Mouse (Mus musculus): Measurements from ENCODE around the gene Iqcf6.
A peak's percentile ranks its signal among the peaks of the same experiment; 100 is the strongest.
"Not testable (repeated sequence)": the region's sequence is repeated elsewhere in the genome, so short reads cannot be mapped to it uniquely, and the experiment has no call there.

The Iqcf6 gene

DNA sequence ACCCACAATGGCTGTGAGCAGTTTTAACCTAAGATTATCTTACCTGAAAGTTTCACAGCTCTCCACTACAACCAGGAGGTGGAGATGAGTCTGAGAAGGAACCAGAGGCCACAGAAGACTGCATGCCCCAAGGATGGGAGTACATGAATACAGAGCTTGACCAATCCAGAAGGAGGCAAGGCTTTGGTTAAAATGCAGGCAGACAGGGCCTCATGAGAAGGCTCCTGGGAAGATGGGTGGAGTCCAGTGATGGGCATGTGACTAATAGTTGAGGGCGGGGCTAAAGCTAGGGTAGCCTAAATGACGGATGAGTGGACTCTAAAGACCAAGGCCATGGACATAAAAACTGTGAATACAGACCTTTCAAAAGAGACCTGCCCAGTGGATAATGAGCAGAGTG is at the start of gene Iqcf6:
Iqcf6 (plus strand) TSS at position 301 of the 400 bp plus-strand sequence.
- no peak for DNase-seq (ENCODE audit: low spot score)

DNA sequence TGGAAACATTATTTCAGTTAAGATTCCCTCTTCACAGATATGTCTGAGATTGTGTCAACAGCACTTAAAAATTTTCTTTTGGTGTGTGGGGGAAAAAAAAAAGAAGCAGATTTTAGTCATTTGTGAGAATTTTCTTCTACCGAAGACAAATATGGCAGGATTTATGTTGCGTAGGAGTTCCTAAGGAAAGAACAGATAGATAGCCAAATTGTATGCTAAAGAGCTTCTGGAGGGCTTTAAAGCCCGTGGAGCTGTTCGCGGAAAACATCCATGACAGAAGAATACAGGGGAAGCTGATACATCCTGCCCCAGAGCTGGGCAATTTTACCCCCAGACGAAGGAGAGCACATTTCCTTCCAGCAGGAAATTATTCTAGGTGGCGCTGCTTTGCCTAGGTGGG is 46.4 kb upstream of the Iqcf6 start:
- no peak for DNase-seq (ENCODE audit: low spot score)

DNA sequence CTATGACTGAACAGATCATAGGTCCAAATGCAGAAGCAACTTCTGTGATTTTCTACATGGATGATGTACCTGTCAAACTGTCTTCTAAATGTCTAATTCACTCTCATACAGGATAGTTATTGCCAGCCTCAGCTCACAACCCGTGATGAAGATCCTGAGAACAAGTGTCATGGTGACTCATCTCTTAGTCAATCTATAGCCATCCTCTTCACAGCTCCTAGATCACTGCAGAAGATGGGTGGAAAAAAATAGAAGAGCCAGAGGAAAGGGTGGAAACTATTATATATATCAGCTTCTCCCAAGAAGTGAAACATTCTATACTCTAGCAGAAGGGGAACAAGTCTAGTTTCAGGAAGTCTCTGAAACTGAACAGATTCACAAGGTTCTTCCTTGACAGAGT is 43.8 kb upstream of the Iqcf6 start:
- no peak for DNase-seq (ENCODE audit: low spot score)

GRCm38 (mm10) chr9:106592158-106592557 is 34.2 kb upstream of the Iqcf6 start:
- no peak for DNase-seq (ENCODE audit: low spot score)

DNA sequence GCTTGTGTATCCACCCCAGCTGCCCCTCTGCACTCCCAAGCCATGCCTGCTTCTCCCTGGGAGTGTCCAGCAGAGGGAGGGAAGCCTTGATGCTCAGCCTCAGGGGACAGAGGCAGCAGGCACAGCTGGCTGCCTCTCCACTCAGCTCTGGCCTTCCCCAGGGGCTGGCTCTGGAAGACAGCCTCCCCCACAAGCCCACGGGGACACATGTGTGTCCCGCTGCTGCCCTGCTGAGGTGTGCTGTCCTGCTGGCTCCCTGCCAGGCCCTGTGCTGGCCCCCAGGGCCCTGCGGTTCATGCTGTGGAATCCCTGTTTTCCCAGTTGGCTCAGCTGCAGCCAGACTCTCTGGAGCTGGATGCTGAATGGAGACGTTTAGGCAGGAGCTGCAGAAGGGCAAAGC is 31.0 kb upstream of the Iqcf6 start:
- DNase-seq (ENCODE audit: low spot score): not testable (repeated sequence)

- DNase-seq (ENCODE audit: low spot score): no peak
Measured at GRCm38 (mm10) chr9:106595836-106596235, 30.5 kb upstream of the Iqcf6 start.

GRCm38 (mm10) chr9:106598466-106598865 is 27.9 kb upstream of the Iqcf6 start:
- DNase-seq (ENCODE audit: low spot score): no peak

DNA sequence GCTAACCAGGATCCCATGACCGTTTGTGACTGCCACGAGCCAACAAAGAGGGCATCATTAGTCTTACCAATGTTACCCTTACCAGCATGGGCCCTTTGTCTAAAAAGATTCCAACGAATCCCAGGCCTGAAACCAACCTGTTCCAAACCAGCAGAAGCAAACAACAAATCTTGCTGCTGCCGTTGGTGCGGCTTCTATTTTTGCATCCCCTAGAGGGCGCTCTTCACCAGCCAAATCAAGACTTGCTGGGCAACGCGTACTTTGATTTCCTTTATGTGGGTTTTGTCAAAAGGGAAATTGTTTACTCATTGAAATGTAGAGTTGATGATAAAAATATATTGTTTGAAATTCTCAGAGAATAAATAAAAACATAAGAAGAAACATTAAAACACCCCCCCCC is 25.8 kb upstream of the Iqcf6 start:
- DNase-seq (ENCODE audit: low spot score): peak; percentile 16

GRCm38 (mm10) chr9:106610727-106611126 is 15.7 kb upstream of the Iqcf6 start:
- no peak for DNase-seq (ENCODE audit: low spot score)

- no peak for DNase-seq (ENCODE audit: low spot score)
Measured at GRCm38 (mm10) chr9:106613951-106614350, 12.4 kb upstream of the Iqcf6 start.

DNA sequence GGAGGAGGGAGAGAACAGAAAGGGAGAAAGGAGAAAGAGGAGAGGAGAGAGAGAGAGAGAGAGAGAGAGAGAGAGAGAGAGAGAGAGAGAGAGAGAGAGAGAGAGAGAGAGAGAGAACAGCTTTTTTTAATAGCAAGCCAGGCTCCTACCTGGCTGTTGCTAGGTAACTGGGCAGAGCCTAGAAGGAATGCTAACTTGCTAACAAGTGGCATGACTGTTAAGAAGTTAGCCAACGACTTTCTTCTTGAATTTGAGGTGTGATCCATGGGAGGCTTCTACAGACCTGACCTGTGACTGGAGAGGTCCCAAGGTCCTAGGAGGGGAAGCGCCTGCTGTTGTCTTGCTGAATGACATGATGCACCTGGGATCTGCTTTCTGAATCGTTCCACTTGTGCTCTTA is 11.8 kb upstream of the Iqcf6 start:
- DNase-seq (ENCODE audit: low spot score): no peak

GRCm38 (mm10) chr9:106616306-106616705 is 10.1 kb upstream of the Iqcf6 start:
- no peak for DNase-seq (ENCODE audit: low spot score)

- no peak for DNase-seq (ENCODE audit: low spot score)
Measured at GRCm38 (mm10) chr9:106617496-106617895, 8.9 kb upstream of the Iqcf6 start.

GRCm38 (mm10) chr9:106627796-106628195 is 1.4 kb downstream of the Iqcf6 start:
- DNase-seq (ENCODE audit: low spot score): not testable (repeated sequence)

- DNase-seq (ENCODE audit: low spot score): no peak
Measured at GRCm38 (mm10) chr9:106632185-106632584, 5.8 kb downstream of the Iqcf6 start.

DNA sequence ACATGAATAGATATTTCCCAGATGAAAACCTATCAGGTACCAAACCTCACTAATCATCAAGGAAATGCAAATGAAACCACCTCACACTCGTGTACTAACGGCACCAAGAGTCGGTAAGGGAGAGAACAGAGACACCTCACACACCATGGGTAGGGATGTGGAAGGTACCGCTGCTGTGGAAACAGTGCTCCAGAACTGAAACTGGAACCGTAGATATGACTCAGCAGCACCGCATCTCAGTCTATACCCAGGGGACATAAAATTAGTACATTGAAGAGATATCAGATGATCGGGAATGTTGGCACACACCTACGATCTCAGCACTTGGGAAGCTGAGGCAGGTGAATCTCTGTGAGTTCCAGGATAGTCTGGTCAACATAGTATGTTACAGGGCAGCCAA is 11.8 kb downstream of the Iqcf6 start:
- DNase-seq (ENCODE audit: low spot score): no peak

DNA sequence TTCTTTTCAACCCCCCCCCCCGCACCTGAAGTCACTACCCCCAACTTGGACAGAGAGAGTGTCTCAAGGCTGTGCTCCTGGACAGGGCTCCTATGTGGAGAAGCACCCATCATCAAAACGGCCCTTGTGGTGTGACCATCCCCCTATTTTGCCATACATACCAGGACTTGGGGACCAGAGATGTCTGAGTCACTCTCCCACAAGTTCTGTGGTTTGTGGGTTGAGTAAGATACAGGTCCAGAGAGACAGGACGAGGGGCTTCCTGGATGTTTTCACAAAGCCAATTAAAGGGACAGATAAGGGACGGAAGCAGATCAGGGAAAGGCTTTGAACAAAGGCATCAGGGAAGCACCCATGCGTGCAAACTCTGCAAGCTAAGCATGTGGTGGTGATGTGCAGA is 15.0 kb downstream of the Iqcf6 start:
- DNase-seq (ENCODE audit: low spot score): no peak

GRCm38 (mm10) chr9:106643128-106643527 is 16.7 kb downstream of the Iqcf6 start:
- peak; percentile 82 for DNase-seq (ENCODE audit: low spot score)

DNA sequence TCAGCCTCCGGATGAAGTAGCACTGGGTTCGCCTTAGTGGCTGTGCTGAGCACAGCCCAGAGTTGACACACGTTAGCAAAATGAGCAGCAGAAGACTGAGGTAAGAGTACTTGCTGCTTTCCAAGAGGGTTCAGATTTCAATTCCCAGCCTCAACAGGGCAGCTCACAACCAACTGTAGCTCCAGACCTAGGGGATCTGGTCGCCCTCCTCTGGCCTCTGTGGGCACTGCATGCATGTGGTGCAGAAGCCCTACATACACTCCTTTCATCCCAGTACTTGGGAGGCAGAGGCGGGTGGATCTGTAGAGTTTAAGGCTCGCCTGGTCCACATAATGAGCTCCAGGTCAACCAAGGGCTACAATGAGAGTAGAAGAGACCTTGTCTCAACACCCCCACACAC is 17.4 kb downstream of the Iqcf6 start:
- no peak for DNase-seq (ENCODE audit: low spot score)

GRCm38 (mm10) chr9:106645684-106646271 is 19.4 kb downstream of the Iqcf6 start:
- no peak for DNase-seq (ENCODE audit: low spot score)

DNA sequence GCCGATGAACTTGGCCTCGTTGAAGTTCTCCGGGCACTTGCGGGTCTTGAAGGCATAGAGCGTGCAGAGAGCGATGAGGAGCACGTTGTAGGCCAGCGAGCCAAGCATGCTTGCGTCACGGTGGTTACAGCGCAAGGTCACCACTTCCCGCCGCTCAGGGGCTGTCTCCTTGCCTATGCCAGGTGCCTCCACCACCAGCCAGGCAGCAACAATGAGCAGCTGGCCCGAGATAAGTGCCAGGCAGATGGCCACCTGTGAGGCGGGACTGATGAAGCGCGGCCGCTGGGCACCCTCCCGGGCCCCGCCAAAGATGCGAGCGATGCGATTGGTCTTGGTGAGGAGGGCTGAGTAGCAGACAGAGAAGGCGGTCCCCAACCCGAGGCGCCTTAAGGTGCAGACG is 20.8 kb downstream of the Iqcf6 start:
- no peak for DNase-seq (ENCODE audit: low spot score)

- DNase-seq (ENCODE audit: low spot score): no peak
Measured at GRCm38 (mm10) chr9:106652720-106653119, 26.3 kb downstream of the Iqcf6 start.

GRCm38 (mm10) chr9:106655884-106656720 is 29.7 kb downstream of the Iqcf6 start, which contains the start of gene Grm2:
Grm2 (minus strand) TSS chr9:106656082.
- peak; percentile 74 for DNase-seq (ENCODE audit: low spot score)

DNA sequence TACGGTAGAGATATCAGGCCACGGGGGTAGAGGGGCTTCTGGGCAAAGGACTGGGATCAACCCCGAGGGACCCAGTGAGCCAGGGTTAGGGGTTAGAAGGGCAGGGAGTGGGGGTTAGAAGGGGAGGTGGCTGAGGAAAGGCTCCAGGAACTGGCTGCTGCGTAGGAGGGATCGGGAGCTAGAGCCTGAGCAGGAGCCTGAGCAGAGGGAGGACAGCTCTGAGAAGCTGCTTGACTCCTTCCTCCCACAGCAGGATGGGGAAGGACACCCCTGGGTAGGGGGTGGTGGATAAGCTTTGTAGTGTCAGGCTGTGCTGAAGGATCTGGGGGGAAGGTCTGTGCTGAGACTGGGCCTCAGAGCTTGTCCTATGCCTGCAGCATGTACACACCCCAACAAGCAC is 30.4 kb downstream of the Iqcf6 start:
- DNase-seq (ENCODE audit: low spot score): no peak

Measured in ovary, postnatal 36 days (tissue).